Mouse (Mus musculus) kidney, embryonic 14.5 days (tissue): ENCODE results near the gene Wdr13. TPM values are rescaled to one million over a fixed set of nuclear protein-coding genes. Genes with fewer than 3 reads are reported as not detected.

Experiments used
- ATAC-seq: fragments of 200-750 bp; cut with Nextera tagmentation; 2 replicates; pipeline ENCODE4 v1.8.0; 2017; ENCODE audit warnings: moderate number of reproducible peaks, mild to moderate bottlenecking, moderate TSS enrichment, moderate library complexity; ENCODE audit not compliant: low FRiP score, low TSS enrichment
- H3K27ac ChIP-seq: fragments of 300-500 bp; sonication (generic); 2 replicates; pipeline ENCODE4 v1.5.1; 2014; ENCODE audit warnings: low read depth, mild to moderate bottlenecking, low read length, moderate library complexity, mixed read lengths
- H3K27me3 ChIP-seq: fragments of 300-500 bp; sonication (generic); 2 replicates; pipeline ENCODE4 v1.6.1; 2014; ENCODE audit warnings: mild to moderate bottlenecking, low read length; ENCODE audit not compliant: control insufficient read depth, insufficient read depth
- H3K36me3 ChIP-seq: fragments of 300-500 bp; sonication (generic); 2 replicates; pipeline ENCODE4 v1.6.1; 2014; ENCODE audit warnings: low read length, mixed read lengths; ENCODE audit not compliant: control insufficient read depth, insufficient read depth
- H3K4me1 ChIP-seq: fragments of 300-500 bp; sonication (generic); 2 replicates; pipeline ENCODE4 v1.6.1; 2014; ENCODE audit warnings: low read length, mixed read lengths; ENCODE audit not compliant: control insufficient read depth, insufficient read depth
- H3K4me2 ChIP-seq: fragments of 300-500 bp; sonication (generic); replicated peaks from 2 replicates; pipeline ENCODE4 v1.6.1; 2014; ENCODE audit warnings: low read depth, mild to moderate bottlenecking, low read length
- H3K4me3 ChIP-seq: fragments of 300-500 bp; sonication (generic); 2 replicates; pipeline ENCODE4 v1.5.1; 2014; ENCODE audit warnings: mild to moderate bottlenecking, low read length
- H3K9ac ChIP-seq: fragments of 300-500 bp; sonication (generic); 2 replicates; pipeline ENCODE4 v1.6.1; 2014; ENCODE audit warnings: low read depth, mild to moderate bottlenecking, low read length, moderate library complexity
- H3K9me3 ChIP-seq: fragments of 300-500 bp; sonication (generic); 2 replicates; pipeline ENCODE4 v1.6.1; 2016; ENCODE audit warnings: low read length; ENCODE audit not compliant: control insufficient read depth
- WGBS: fragments of 180-500 bp; shearing (Covaris S2); extraction: QIAGEN DNeasy Blood & Tissue Kit; methylation state at CpG from one replicate; pipeline ENCODE4 v1.1.7; 2014; 5-methylcytosine and 5-hydroxymethylcytosine counted together
- polyA plus RNA-seq: library from polyadenylated mRNA; unstranded; fragments of >200 nt; fragmentation: Nextera tagmentation; extraction: Ambion mirVana; gene quantifications from 2 replicates; pipeline ENCODE4 v1.2.1, GENCODE M21; 2014

The Wdr13 gene
- polyA plus RNA-seq, 1 experiment from 2014 or later: 21.3 TPM

DNA sequence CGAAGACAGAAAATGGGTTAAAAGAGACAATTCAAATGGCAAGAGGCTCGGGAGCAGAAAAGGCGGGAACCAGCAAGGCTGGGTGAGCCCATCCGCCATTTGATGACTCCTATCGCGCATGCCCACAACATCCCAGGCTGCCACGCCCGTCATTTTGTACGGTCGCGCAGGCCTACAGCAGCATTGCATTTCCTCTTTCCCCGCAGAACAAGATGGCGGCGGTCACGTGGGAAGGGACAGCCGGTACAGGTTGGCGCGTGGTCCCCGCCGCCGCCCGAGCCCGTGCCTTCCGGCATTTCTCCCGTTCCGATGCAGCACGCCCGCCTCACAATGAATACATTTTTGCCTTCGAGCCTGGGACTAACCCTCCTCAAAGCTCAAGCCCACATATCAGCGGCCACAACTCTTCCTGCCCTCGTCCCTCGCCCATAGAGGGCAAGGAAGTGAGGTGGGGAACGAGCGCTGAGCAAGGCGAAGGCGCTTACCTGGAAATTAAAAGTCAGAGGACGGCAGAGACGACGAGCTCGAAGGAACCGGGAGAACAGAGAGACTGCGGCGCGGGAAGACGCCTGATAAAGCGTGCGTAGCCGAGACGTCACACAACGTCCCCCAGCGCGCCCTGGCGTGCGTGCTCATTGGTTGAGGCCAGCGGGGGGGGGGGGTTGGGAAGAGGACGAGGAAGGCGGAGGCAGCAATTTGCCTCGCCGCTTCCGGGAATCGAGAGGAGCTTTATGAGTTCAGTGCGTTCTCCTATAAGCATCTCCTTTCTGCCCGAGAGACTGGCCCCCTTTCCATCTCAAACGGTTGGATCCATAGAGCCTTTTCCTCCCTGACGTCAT lies 12.7 kb upstream of the Wdr13 start, which contains the start of gene Rbm3:
Gene Rbm3 (minus strand): TSS at position 728 of the 839 bp plus-strand sequence.
- H3K4me1 ChIP-seq: no peaks in the 10 kb centered on the region; the same call in 1 of the 2 replicates
- no peaks in the 10 kb centered on the region for H3K27me3 ChIP-seq
- peak within 1 kb of the TSS; percentile 97 for H3K27ac ChIP-seq
- peak within 1 kb of the TSS; percentile 84 for H3K9ac ChIP-seq
- peak within 1 kb of the TSS; percentile 62 for H3K4me3 ChIP-seq
- 25% methylated on average over 65 of the region's 65 CpGs for WGBS
- peak within 1 kb of the TSS; percentile 75 for H3K4me2 ChIP-seq
- H3K9me3 ChIP-seq: no peaks in the 10 kb centered on the region
- H3K36me3 ChIP-seq: peaks cover 34% of the 10 kb centered on the region
- peak; percentile 95 for ATAC-seq

DNA sequence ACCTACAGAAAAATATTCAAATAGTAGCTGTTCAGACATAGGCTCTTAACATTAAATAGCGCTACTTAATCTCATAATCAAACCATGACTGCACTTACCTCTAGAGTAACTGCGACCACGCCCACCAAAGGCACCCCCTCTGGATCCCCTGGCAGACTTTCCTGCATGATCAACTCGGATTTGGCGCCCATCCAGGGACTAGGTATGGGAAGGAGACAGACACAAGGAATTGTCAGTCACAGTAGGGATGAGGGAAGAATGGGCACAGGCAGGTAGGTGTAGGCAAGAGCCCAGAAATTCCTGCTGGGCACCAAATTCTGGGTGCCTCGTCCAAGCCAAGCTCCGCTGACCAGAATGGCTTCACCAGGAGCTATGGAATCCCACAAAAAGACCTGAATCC lies 11.1 kb upstream of the Wdr13 start:
- peak overlapping the region; percentile 75 for H3K4me2 ChIP-seq
- 77% methylated on average over 7 of the region's 7 CpGs for WGBS
- H3K27me3 ChIP-seq: no peaks in the 10 kb centered on the region
- peak overlapping the region; percentile 62 for H3K4me3 ChIP-seq
- no peaks in the 10 kb centered on the region; the same call in 1 of the 2 replicates for H3K4me1 ChIP-seq
- no peak for ATAC-seq
- H3K9ac ChIP-seq: no peak overlapping the region; the same call in 1 of the 2 replicates
- no peaks in the 10 kb centered on the region for H3K9me3 ChIP-seq
- no peak overlapping the region for H3K27ac ChIP-seq
- peaks cover 38% of the 10 kb centered on the region for H3K36me3 ChIP-seq

DNA sequence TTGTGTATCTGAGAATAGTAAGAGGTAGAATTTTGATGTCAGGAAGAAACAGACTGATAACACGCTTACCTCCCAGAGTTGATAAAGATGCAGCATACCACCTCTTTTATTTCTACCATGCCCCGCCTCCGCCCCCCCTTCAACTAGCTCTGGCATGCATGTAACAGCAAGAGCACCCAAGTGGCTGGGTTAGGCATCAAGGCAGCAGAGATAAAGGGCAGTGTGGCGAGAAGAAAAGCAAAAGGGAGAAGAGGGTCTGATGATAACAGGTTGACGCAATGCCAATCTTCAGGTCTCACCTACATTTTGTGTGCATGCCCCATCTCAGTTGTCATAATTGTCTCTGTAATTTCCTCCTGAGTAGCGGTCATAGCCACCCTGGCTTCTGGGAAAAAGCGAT lies 10.3 kb upstream of the Wdr13 start:
- Histone ChIP-seq H3K4me1 (no peaks in the 10 kb centered on the region; the same call in 1 of the 2 replicates), H3K4me2 (no peak overlapping the region), H3K4me3 (no peak overlapping the region), H3K9ac (no peak overlapping the region), H3K27me3 (no peaks in the 10 kb centered on the region), H3K36me3 (peaks cover 38% of the 10 kb centered on the region), H3K9me3 (no peaks in the 10 kb centered on the region), H3K27ac (no peak overlapping the region)
- 92% methylated on average over 7 of the region's 7 CpGs for WGBS
- no peak for ATAC-seq

DNA sequence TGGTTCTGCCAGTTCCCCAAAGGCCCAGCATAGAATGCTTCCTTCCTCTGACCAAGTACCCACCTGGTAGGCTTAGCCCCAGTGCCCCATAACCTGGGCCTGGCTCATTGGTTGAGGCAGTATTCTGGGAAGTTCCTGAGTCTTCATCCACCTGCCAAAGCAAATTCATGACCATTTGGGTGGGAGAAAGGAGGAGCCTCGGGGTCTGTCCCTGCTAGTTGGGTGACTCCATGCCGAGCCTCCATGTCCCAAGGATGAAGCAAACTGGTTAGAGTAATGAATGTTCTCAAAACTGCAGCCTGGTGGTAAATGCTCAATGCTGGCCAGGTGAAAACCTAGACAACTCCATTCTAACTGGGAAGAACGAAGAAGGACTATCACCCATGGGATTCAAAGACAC lies 8.4 kb upstream of the Wdr13 start:
- no peak overlapping the region for H3K4me2 ChIP-seq
- ATAC-seq: no peak

DNA sequence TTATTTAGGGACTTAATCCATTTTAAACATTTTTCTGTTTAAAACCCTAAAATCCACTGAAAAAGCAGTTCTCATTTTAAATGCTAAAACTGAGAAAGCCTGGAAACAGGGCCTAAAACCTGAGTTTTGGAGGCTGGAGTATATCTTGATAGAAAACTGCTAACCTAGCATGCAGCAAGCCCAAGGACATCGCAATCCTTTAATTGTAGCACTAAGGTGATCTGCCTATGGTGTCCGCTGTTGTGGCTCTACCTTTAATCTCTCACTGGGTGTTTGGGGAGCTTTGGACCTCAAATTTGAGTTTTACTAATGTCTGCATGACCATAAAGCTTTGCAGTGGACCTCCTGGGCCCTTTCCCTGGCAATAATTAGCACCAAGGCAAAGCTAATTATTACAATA lies 7.8 kb upstream of the Wdr13 start:
- no peaks in the 10 kb centered on the region; the same call in 1 of the 2 replicates for H3K4me1 ChIP-seq
- H3K9ac ChIP-seq: no peak overlapping the region
- H3K27ac ChIP-seq: no peak overlapping the region
- WGBS: 92% methylated on average over 2 of the region's 2 CpGs
- H3K9me3 ChIP-seq: no peaks in the 10 kb centered on the region
- H3K4me3 ChIP-seq: no peak overlapping the region
- no peaks in the 10 kb centered on the region for H3K27me3 ChIP-seq
- H3K4me2 ChIP-seq: no peak overlapping the region
- peaks cover 41% of the 10 kb centered on the region for H3K36me3 ChIP-seq
- ATAC-seq: no peak

More for the DNA sequence above, 8.4 kb upstream of the Wdr13 start:
- Histone ChIP-seq H3K27ac (no peak overlapping the region), H3K4me1 (no peaks in the 10 kb centered on the region; the same call in 1 of the 2 replicates), H3K27me3 (no peaks in the 10 kb centered on the region), H3K9ac (no peak overlapping the region), H3K9me3 (no peaks in the 10 kb centered on the region), H3K36me3 (peaks cover 41% of the 10 kb centered on the region), H3K4me3 (no peak overlapping the region)
- WGBS: 72% methylated on average over 3 of the region's 3 CpGs

DNA sequence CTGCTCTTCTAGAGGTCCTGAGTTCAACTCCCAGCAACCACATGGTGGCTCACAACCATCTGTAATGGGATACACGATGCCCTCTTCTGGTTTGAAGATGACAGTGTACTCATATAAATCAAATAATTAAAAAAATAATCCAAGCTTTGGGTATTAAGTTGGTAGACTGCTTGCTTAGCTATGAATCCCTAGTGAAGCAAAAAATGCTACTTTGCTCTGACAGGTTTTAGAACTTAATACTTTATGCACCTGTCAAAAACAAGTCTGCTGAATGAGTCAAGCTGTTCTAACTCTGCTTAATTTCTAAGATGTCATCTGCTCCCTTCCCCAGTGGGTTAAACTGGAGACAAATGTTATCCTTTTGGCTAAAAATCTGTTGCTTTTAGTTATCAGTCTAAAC lies 6.8 kb upstream of the Wdr13 start:
- ATAC-seq: no peak
- H3K27me3 ChIP-seq: no peaks in the 10 kb centered on the region
- H3K4me3 ChIP-seq: no peak overlapping the region
- H3K4me2 ChIP-seq: no peak overlapping the region
- no peaks in the 10 kb centered on the region; the same call in 1 of the 2 replicates for H3K4me1 ChIP-seq
- no peak overlapping the region for H3K9ac ChIP-seq
- H3K36me3 ChIP-seq: peaks cover 41% of the 10 kb centered on the region
- no peak overlapping the region for H3K27ac ChIP-seq
- WGBS: 50% methylated on average over 1 of the region's 1 CpGs
- no peaks in the 10 kb centered on the region for H3K9me3 ChIP-seq

DNA sequence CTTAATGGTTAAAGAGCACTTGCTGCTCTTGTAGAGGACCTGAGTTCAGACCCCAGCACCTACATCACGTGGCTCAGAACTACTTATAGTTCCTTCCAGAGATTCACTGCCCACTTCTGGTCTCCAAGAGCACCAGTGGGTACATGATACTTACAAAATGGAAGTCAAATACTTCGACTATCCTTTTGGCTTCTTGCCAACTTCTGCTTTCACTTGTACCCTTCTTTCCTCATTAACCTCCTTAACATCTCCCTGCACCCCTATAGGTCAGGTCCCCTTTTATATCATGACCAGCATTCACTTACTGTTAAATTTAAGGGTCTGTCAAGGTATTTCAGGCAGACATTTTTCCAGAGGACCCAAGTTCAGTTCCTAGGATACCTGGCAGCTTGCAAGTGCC lies 3.2 kb upstream of the Wdr13 start:
- H3K4me2 ChIP-seq: no peak overlapping the region
- 44% methylated on average over 2 of the region's 2 CpGs for WGBS
- H3K4me1 ChIP-seq: no peaks in the 10 kb centered on the region
- H3K9me3 ChIP-seq: no peaks in the 10 kb centered on the region
- ATAC-seq: no peak
- H3K27me3 ChIP-seq: no peaks in the 10 kb centered on the region
- H3K36me3 ChIP-seq: peaks cover 12% of the 10 kb centered on the region; the same call in 1 of the 2 replicates
- no peak overlapping the region for H3K4me3 ChIP-seq
- H3K9ac ChIP-seq: no peak overlapping the region
- no peak overlapping the region for H3K27ac ChIP-seq

DNA sequence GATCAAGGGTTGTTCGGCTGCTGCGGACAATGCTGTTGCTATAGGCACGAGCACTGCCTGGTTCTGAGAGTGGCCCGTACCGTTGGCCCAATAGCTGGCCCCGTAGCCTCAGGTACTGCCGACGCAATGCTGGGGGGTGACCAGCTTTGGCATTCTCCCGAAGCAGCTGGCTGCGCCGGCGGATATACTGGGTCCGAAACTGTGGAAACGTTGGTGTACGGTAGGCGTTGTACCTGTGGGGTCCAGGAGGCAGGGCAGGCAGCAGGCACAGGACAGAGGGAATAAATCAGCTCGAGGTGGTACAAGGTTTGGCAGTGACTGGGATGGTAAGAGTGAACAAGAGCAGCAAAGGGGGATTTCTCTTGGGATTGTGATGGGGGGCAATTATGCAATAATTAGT lies 1.3 kb downstream of the Wdr13 start:
- Histone ChIP-seq H3K27ac (no peak overlapping the region), H3K9me3 (no peaks in the 10 kb centered on the region), H3K27me3 (no peaks in the 10 kb centered on the region), H3K9ac (no peak overlapping the region), H3K4me1 (no peaks in the 10 kb centered on the region), H3K4me2 (peak overlapping the region; percentile 48), H3K36me3 (peaks cover 7% of the 10 kb centered on the region; the same call in 1 of the 2 replicates), H3K4me3 (peak overlapping the region; percentile 54)
- 93% methylated on average over 17 of the region's 17 CpGs for WGBS
- ATAC-seq: no peak

DNA sequence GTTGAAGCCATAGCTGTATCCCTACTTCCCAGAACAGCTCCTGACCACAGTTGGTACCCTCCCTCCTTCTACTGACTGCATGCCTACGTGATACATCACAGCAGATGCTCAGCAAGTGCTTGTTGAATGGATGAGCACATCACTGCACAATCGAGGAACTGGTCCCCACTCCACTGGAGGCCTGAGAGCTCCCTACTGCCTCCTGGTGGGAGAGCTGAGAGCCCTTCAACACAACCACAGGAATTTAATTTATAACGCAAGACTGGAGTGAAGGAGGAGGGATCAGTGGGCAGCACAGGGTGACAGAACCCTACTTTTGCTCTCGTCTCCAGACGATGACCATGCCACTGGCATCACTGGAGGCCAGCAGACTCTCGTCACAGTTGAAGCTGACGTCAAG lies 7.5 kb downstream of the Wdr13 start:
- no peaks in the 10 kb centered on the region for H3K9me3 ChIP-seq
- no peaks in the 10 kb centered on the region for H3K27me3 ChIP-seq
- ATAC-seq: no peak
- no peak overlapping the region for H3K4me2 ChIP-seq
- no peak overlapping the region for H3K27ac ChIP-seq
- no peaks in the 10 kb centered on the region for H3K4me1 ChIP-seq
- H3K36me3 ChIP-seq: peaks cover 7% of the 10 kb centered on the region; the same call in 1 of the 2 replicates
- no peak overlapping the region for H3K9ac ChIP-seq
- no peak overlapping the region for H3K4me3 ChIP-seq
- 83% methylated on average over 7 of the region's 7 CpGs for WGBS
